Mouse (Mus musculus): ENCODE data around the gene Snx14. TPM values are rescaled to one million over a fixed set of nuclear protein-coding genes. Genes with fewer than 3 reads are reported as not detected.

Gene Snx14
- polyA plus RNA-seq, 1 experiment from 2014 or later = 21.5 TPM

- Histone ChIP-seq H3K4me2 (ENCODE audit: low read depth, severe bottlenecking) (no peak overlapping the region), H3K9me3 (ENCODE audit: control insufficient read depth, low read length) (no peaks in the 10 kb centered on the region), H3K27me3 (ENCODE audit: control insufficient read depth, insufficient read depth, low read length) (no peaks in the 10 kb centered on the region), H3K4me1 (ENCODE audit: control insufficient read depth, insufficient read depth, low read length) (no peaks in the 10 kb centered on the region), H3K9ac (ENCODE audit: low read length) (no peak overlapping the region), H3K36me3 (ENCODE audit: control insufficient read depth, insufficient read depth, low read length) (peaks cover 2% of the 10 kb centered on the region; the same call in 1 of the 2 replicates), H3K4me3 (ENCODE audit: low read depth, low read length) (no peak overlapping the region), H3K27ac (replicated peaks; ENCODE audit: low read depth, low read length) (no peak overlapping the region)
- ATAC-seq (ENCODE audit: insufficient number of reproducible peaks, low FRiP score, low TSS enrichment, low read depth) (no peak), DNase-seq (ENCODE audit: low spot score) (no peak)
- WGBS = 93% methylated on average over 5 of the region's 5 CpGs
Measured at GRCm38 (mm10) chr9:88377483-88377882, 61.3 kb downstream of the Snx14 start.

GRCm38 (mm10) chr9:88373001-88373400 lies 65.8 kb downstream of the Snx14 start:
- Histone ChIP-seq H3K27ac (replicated peaks; ENCODE audit: low read depth, low read length) (no peak overlapping the region), H3K9ac (ENCODE audit: low read length) (no peak overlapping the region), H3K4me1 (ENCODE audit: control insufficient read depth, insufficient read depth, low read length) (no peaks in the 10 kb centered on the region), H3K9me3 (ENCODE audit: control insufficient read depth, low read length) (no peaks in the 10 kb centered on the region), H3K36me3 (ENCODE audit: control insufficient read depth, insufficient read depth, low read length) (no peaks in the 10 kb centered on the region), H3K4me3 (ENCODE audit: low read depth, low read length) (no peak overlapping the region), H3K4me2 (ENCODE audit: low read depth, severe bottlenecking) (no peak overlapping the region), H3K27me3 (ENCODE audit: control insufficient read depth, insufficient read depth, low read length) (no peaks in the 10 kb centered on the region)
- DNase-seq (ENCODE audit: low spot score) = no peak
- WGBS = 93% methylated on average over 2 of the region's 2 CpGs
- no peak for ATAC-seq (ENCODE audit: insufficient number of reproducible peaks, low FRiP score, low TSS enrichment, low read depth)

GRCm38 (mm10) chr9:88371201-88371600 lies 67.6 kb downstream of the Snx14 start:
- no peaks in the 10 kb centered on the region for H3K36me3 ChIP-seq (ENCODE audit: control insufficient read depth, insufficient read depth, low read length)
- H3K27ac ChIP-seq (replicated peaks; ENCODE audit: low read depth, low read length) = no peak overlapping the region
- H3K9me3 ChIP-seq (ENCODE audit: control insufficient read depth, low read length) = no peaks in the 10 kb centered on the region
- H3K4me2 ChIP-seq (ENCODE audit: low read depth, severe bottlenecking) = no peak overlapping the region
- WGBS = 86% methylated on average over 2 of the region's 2 CpGs
- no peaks in the 10 kb centered on the region for H3K27me3 ChIP-seq (ENCODE audit: control insufficient read depth, insufficient read depth, low read length)
- DNase-seq (ENCODE audit: low spot score) = no peak
- no peak overlapping the region for H3K4me3 ChIP-seq (ENCODE audit: low read depth, low read length)
- no peak for ATAC-seq (ENCODE audit: insufficient number of reproducible peaks, low FRiP score, low TSS enrichment, low read depth)
- H3K9ac ChIP-seq (ENCODE audit: low read length) = no peak overlapping the region
- no peaks in the 10 kb centered on the region for H3K4me1 ChIP-seq (ENCODE audit: control insufficient read depth, insufficient read depth, low read length)

GRCm38 (mm10) chr9:88369666-88370065 lies 69.1 kb downstream of the Snx14 start:
- H3K4me3 ChIP-seq (ENCODE audit: low read depth, low read length) = no peak overlapping the region
- 96% methylated on average over 2 of the region's 2 CpGs for WGBS
- H3K4me1 ChIP-seq (ENCODE audit: control insufficient read depth, insufficient read depth, low read length) = no peaks in the 10 kb centered on the region
- no peak for ATAC-seq (ENCODE audit: insufficient number of reproducible peaks, low FRiP score, low TSS enrichment, low read depth)
- no peaks in the 10 kb centered on the region for H3K9me3 ChIP-seq (ENCODE audit: control insufficient read depth, low read length)
- no peak overlapping the region for H3K4me2 ChIP-seq (ENCODE audit: low read depth, severe bottlenecking)
- H3K27ac ChIP-seq (replicated peaks; ENCODE audit: low read depth, low read length) = no peak overlapping the region
- no peak for DNase-seq (ENCODE audit: low spot score)
- H3K36me3 ChIP-seq (ENCODE audit: control insufficient read depth, insufficient read depth, low read length) = no peaks in the 10 kb centered on the region
- no peaks in the 10 kb centered on the region for H3K27me3 ChIP-seq (ENCODE audit: control insufficient read depth, insufficient read depth, low read length)
- H3K9ac ChIP-seq (ENCODE audit: low read length) = no peak overlapping the region

- 93% methylated on average over 5 of the region's 5 CpGs for WGBS
- H3K27ac ChIP-seq (replicated peaks; ENCODE audit: low read depth, low read length) = no peak overlapping the region
- no peaks in the 10 kb centered on the region for H3K36me3 ChIP-seq (ENCODE audit: control insufficient read depth, insufficient read depth, low read length)
- ATAC-seq (ENCODE audit: insufficient number of reproducible peaks, low FRiP score, low TSS enrichment, low read depth) (no peak), DNase-seq (ENCODE audit: low spot score) (no peak)
- H3K27me3 ChIP-seq (ENCODE audit: control insufficient read depth, insufficient read depth, low read length) = no peaks in the 10 kb centered on the region
- H3K9ac ChIP-seq (ENCODE audit: low read length) = no peak overlapping the region
- no peaks in the 10 kb centered on the region for H3K9me3 ChIP-seq (ENCODE audit: control insufficient read depth, low read length)
- no peak overlapping the region for H3K4me3 ChIP-seq (ENCODE audit: low read depth, low read length)
- H3K4me2 ChIP-seq (ENCODE audit: low read depth, severe bottlenecking) = no peak overlapping the region
- H3K4me1 ChIP-seq (ENCODE audit: control insufficient read depth, insufficient read depth, low read length) = no peaks in the 10 kb centered on the region
Measured at GRCm38 (mm10) chr9:88368476-88368875, 70.3 kb downstream of the Snx14 start.

- ATAC-seq (ENCODE audit: insufficient number of reproducible peaks, low FRiP score, low TSS enrichment, low read depth) (no peak), DNase-seq (ENCODE audit: low spot score) (no peak)
- Histone ChIP-seq H3K9ac (ENCODE audit: low read length) (no peak overlapping the region), H3K4me1 (ENCODE audit: control insufficient read depth, insufficient read depth, low read length) (no peaks in the 10 kb centered on the region), H3K27me3 (ENCODE audit: control insufficient read depth, insufficient read depth, low read length) (no peaks in the 10 kb centered on the region), H3K36me3 (ENCODE audit: control insufficient read depth, insufficient read depth, low read length) (no peaks in the 10 kb centered on the region), H3K4me3 (ENCODE audit: low read depth, low read length) (no peak overlapping the region), H3K27ac (replicated peaks; ENCODE audit: low read depth, low read length) (no peak overlapping the region), H3K4me2 (ENCODE audit: low read depth, severe bottlenecking) (no peak overlapping the region), H3K9me3 (ENCODE audit: control insufficient read depth, low read length) (no peaks in the 10 kb centered on the region)
- WGBS = 65% methylated on average over 1 of the region's 1 CpGs
Measured at GRCm38 (mm10) chr9:88367751-88368150, 71.0 kb downstream of the Snx14 start.

- Histone ChIP-seq H3K4me3 (ENCODE audit: low read depth, low read length) (no peak overlapping the region), H3K36me3 (ENCODE audit: control insufficient read depth, insufficient read depth, low read length) (no peaks in the 10 kb centered on the region), H3K9ac (ENCODE audit: low read length) (no peak overlapping the region), H3K4me2 (ENCODE audit: low read depth, severe bottlenecking) (no peak overlapping the region), H3K4me1 (ENCODE audit: control insufficient read depth, insufficient read depth, low read length) (no peaks in the 10 kb centered on the region), H3K9me3 (ENCODE audit: control insufficient read depth, low read length) (no peaks in the 10 kb centered on the region), H3K27ac (replicated peaks; ENCODE audit: low read depth, low read length) (no peak overlapping the region), H3K27me3 (ENCODE audit: control insufficient read depth, insufficient read depth, low read length) (no peaks in the 10 kb centered on the region)
- no peak for DNase-seq (ENCODE audit: low spot score)
- ATAC-seq (ENCODE audit: insufficient number of reproducible peaks, low FRiP score, low TSS enrichment, low read depth) = no peak
- WGBS = 85% methylated on average over 5 of the region's 5 CpGs
Measured at GRCm38 (mm10) chr9:88367322-88367721, 71.4 kb downstream of the Snx14 start.

- no peak for ATAC-seq (ENCODE audit: insufficient number of reproducible peaks, low FRiP score, low TSS enrichment, low read depth)
- no peak overlapping the region for H3K27ac ChIP-seq (replicated peaks; ENCODE audit: low read depth, low read length)
- no peaks in the 10 kb centered on the region for H3K36me3 ChIP-seq (ENCODE audit: control insufficient read depth, insufficient read depth, low read length)
- no peak for DNase-seq (ENCODE audit: low spot score)
- no peaks in the 10 kb centered on the region for H3K9me3 ChIP-seq (ENCODE audit: control insufficient read depth, low read length)
- WGBS = 92% methylated on average over 4 of the region's 4 CpGs
- no peak overlapping the region for H3K4me3 ChIP-seq (ENCODE audit: low read depth, low read length)
- no peak overlapping the region for H3K9ac ChIP-seq (ENCODE audit: low read length)
- no peak overlapping the region for H3K4me2 ChIP-seq (ENCODE audit: low read depth, severe bottlenecking)
- H3K4me1 ChIP-seq (ENCODE audit: control insufficient read depth, insufficient read depth, low read length) = 0 out of 2 replicates have a peak, but pooled peaks cover 3% of the 10 kb centered on the region
- H3K27me3 ChIP-seq (ENCODE audit: control insufficient read depth, insufficient read depth, low read length) = no peaks in the 10 kb centered on the region
Measured at GRCm38 (mm10) chr9:88366819-88367218, 71.9 kb downstream of the Snx14 start.

- H3K27ac ChIP-seq (replicated peaks; ENCODE audit: low read depth, low read length) = no peak overlapping the region
- H3K9me3 ChIP-seq (ENCODE audit: control insufficient read depth, low read length) = no peaks in the 10 kb centered on the region
- ATAC-seq (ENCODE audit: insufficient number of reproducible peaks, low FRiP score, low TSS enrichment, low read depth) (no peak), DNase-seq (ENCODE audit: low spot score) (no peak)
- no peaks in the 10 kb centered on the region for H3K36me3 ChIP-seq (ENCODE audit: control insufficient read depth, insufficient read depth, low read length)
- no peaks in the 10 kb centered on the region for H3K27me3 ChIP-seq (ENCODE audit: control insufficient read depth, insufficient read depth, low read length)
- H3K4me3 ChIP-seq (ENCODE audit: low read depth, low read length) = no peak overlapping the region
- H3K4me1 ChIP-seq (ENCODE audit: control insufficient read depth, insufficient read depth, low read length) = 0 out of 2 replicates have a peak, but pooled peaks cover 3% of the 10 kb centered on the region
- no peak overlapping the region for H3K9ac ChIP-seq (ENCODE audit: low read length)
- WGBS = 87% methylated on average over 4 of the region's 4 CpGs
- H3K4me2 ChIP-seq (ENCODE audit: low read depth, severe bottlenecking) = no peak overlapping the region
Measured at GRCm38 (mm10) chr9:88366308-88366707, 72.5 kb downstream of the Snx14 start.
